Mouse (Mus musculus): ENCODE measurements around the gene Agmat.

DNA sequence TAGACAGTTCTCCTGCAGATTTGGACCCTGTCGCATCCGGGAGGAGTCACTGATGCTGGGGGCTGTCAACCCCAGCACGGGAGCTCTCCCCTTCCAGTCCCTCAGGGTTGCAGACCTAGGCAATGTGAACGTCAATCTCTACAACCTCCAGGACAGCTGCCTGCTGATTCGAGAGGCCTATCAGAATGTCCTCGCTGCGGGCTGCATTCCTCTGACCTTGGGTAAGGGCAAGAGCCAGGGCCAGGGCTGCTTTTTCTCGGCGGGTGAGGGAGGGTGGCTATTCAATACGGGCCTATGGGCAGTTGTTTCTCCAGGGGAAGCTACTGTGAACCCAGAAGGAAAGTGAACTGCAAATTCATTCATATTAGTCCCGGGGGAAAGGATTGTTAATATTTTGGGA is 3.1 kb downstream of the Agmat start:
- TF ChIP-seq EP300 (IDR thresholded peaks at IDR 0.05; ENCODE audit: low read depth) = no peak
- no peak for TF ChIP-seq CTCF (IDR thresholded peaks at IDR 0.05; ENCODE audit: low read depth)
